Mouse (Mus musculus): ENCODE data around the gene Enox2.
"Not testable (repeated sequence)": the region's sequence is repeated elsewhere in the genome, so short reads cannot be mapped to it uniquely, and the experiment has no call there.

The Enox2 gene

GRCm38 (mm10) chrX:49287700-49288563 is at the start of gene Enox2:
Gene Enox2, minus strand, starts transcription at chrX:49288259.
- DNase-seq, result peak; percentile 87 to 90

DNA sequence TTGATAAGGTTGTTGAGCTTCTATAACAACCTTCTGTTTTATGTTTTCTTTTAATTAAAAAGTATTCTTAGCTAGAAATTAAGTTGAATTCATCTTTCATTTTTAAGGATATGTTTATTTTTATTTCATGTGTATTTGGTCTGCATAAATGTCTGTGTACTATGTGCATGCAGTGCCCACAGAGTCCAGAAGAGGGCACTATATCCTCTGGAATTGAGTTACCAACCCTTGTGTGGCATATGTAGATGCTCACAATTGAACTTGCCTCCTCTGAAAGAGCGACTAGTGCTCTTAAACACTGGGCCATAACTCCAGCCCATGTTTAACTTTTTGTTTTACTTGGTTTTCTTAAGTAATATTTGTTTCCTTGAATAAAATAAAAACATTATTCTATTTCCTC is 21.4 kb upstream of the Enox2 start:
- no peak for DNase-seq

- DNase-seq, result no peak
Observed at GRCm38 (mm10) chrX:49306659-49307058, 18.6 kb upstream of the Enox2 start.

DNA sequence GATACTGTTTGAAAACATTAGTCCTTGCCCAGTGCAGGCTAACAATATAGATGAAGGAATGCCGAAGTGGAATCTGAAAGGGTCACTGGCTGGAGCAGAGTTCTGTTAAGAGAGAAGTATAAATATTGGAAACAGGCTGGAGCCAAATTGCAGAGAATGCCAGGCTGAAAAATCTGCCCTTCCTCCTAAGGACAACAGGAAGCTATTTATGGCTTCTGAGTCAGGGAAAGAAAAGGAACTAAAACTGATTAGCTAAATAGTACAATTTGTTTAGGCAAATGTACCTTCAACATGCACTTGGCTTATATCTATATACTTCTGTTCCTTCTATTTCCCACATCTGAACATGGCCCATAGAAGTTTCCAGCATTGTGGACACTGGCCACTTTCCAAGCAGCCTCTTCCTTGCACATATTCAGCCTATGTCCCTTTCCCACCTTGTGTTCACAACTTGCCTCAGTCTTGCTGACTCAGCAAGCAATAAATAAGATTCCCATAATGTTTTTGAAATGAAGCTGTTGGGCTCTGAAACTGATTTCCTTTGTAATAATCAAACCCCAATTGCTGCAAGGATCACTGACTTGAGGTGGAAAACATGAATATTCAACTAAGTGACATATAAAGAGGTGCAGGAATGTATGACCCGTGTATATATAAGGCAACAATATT is 8.0 kb downstream of the Enox2 start:
- no peak for DNase-seq

- no peak for DNase-seq
Observed at GRCm38 (mm10) chrX:49273487-49274042, 14.5 kb downstream of the Enox2 start.

DNA sequence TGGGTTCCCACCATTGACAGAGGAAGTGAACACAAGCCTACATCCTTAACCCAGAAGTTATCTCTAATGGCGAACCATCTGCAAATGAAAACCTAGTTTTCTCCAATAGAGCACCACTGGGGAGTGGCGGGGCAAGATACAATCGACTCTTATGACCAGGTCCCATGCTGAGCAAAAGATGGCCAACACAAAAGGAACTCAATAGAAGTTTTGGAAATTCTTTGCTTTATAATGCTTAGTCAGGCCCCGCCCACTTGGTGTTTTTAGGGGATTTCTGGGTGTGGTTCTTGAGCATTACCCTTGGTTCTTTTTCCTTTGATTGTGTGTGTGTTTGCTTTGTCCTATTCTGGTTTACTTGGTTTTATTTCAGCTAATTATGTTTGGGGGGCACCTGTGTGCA is 37.2 kb downstream of the Enox2 start:
- no peak for DNase-seq

GRCm38 (mm10) chrX:49225792-49226426 is 62.1 kb downstream of the Enox2 start:
- no peak for DNase-seq

DNA sequence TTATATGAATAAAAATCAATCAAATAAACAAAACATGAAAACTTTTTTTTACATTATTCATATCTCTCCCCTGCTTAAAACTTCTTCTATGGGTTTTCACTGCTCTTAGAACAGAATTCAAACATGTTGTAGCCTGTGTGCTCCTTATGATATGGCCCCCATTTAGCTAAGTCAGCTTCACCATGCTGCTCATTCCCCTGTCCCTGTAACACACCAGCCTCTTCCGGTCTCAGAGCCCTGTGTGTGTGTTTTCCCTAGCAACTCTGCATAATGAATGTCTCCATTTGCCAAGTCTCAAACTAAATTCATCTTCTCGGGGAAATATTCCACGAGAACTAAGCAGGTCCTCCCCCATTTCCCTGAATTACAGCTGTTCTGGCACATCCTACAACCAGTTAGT is 71.6 kb downstream of the Enox2 start:
- DNase-seq, result no peak

DNA sequence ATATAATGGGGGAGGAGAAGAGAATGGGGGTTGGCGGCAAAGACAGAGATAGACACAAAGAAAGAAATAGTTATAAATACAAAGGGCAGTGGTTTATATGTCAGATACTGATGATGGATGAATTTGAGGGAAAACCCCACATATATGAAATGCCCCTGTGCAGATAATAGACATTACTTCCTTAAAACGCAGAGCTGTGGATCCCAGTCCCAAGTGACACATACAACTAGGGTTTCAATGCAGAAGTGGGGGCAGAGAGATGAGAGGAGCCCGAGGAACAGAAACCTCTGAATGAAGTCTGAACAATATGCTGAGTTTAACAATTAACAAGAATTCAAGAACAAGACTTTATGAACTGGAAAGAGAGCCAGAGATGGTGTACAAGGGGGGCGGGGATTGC is 91.7 kb downstream of the Enox2 start:
- DNase-seq, result no peak

- no peak for DNase-seq
Observed at GRCm38 (mm10) chrX:49181136-49181535, 106.9 kb downstream of the Enox2 start.

DNA sequence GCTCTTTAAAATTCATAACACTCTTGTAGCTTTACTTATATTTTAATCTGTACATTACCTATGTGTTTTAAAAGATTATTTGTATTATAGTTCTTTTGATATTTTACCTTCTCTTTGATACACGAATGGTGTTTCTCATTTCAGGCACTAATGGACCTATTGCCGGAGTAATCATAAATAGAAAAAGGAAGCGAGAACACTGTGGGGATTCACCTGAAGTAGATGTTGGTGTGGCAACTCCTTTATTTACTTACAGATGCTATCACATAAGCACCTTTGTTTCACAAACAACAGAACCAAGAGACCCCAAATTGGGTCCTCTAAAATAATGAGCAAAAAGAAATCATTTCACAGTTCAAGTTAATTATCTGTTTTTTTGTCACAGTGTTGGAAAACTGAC is 109.4 kb downstream of the Enox2 start:
- DNase-seq, result no peak

DNA sequence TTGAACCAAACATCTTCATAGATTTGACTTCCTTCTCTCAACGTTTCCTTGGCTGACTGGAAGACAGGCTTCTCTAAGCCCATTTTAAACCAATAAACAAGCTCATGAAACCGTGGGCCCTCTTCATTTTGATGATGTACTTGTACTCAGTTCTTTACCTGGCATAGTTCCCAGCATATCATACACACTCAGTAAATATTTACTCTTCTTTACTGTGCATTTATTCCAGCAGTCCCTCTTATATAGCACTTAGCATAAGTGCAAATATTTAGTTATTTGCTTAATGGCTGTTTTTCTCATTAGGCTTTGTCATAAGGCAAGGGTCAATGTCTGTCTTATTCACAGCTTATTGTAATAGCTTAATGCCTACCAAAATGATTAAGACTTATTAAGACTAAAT is 133.8 kb downstream of the Enox2 start:
- DNase-seq, result no peak

GRCm38 (mm10) chrX:49124774-49125429 is 163.2 kb downstream of the Enox2 start:
- no peak for DNase-seq

DNA sequence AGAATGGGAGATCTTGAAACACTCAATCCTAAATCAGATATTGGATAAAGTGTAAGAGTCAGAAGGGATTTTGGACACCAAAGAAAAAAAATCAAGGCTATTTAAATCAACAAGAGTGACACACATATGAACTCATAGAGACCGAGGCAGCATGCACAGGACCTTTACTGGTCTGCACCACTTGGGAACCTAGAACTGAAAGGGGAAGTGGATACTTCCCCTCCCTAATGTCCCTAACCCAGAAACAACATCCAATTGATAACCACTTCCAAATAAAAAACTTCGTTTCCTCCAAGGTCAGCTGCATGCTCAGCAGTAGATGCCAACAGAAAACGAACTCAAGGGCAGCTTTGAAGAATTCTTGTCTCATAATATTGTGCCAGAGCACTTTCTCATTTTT is 171.6 kb downstream of the Enox2 start:
- no peak for DNase-seq

DNA sequence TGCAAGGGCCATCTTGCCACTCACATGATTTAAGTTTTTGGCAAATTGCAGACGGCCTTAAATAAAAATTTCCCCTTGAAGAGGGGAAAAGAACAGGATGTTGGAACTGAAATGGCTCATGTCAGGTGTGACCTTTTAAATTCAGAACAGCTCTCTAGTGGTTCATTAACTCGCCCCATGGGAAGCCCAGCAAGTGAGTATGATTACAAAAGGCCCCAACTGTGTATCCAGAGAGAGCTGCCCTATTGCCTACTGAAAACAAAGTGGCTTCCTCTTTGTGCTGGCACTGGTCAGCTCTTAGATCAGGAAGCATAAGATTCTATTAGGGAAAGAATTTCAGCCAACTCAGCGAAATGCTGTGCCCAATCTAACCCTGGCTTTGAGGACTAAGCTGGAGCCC is 175.6 kb downstream of the Enox2 start:
- no peak for DNase-seq

DNA sequence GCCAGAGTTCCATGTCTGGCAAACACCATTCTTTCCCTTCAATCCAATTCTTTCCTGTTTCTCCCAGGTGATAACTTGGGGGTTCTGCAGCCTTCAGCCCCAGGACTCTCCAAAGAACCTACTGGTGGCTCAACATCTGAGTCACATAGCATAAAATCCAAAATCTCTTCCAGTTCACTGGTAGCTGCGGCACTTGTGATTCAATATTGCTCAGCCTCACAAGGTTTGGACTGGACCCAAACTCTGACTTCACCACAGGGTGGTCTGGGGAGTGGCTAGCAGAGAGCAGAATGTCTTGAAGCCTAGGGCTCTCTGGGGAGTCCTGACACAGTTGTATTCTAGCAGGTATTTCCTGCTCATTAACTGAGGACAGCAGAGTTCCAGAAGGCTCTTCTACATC is 187.5 kb downstream of the Enox2 start:
- DNase-seq, result not testable (repeated sequence)

DNA sequence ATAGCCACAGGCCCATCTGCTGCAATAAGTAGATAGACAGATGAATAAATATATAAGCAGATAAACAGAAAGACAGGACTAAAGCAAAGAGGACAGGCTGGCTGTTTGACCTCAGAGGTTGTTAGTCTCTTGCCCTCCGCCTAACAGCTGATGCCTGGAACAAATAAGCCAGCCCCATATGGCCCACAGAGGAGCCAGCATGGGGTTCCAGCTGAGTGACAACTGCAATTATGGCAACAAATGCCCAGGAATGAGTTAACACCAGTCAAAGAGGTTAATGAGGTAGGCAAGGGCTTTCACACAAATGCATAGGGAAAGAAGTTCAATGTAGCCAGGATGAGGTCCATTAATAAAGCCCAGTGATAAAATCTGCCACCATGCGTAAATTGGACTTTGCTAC is 191.8 kb downstream of the Enox2 start:
- DNase-seq, result no peak

- DNase-seq, result no peak
Observed at GRCm38 (mm10) chrX:49075055-49075454, 213.0 kb downstream of the Enox2 start.

- no peak for DNase-seq
Observed at GRCm38 (mm10) chrX:49073563-49073962, 214.5 kb downstream of the Enox2 start.

GRCm38 (mm10) chrX:49045118-49045517 is 242.9 kb downstream of the Enox2 start:
- DNase-seq, result no peak

- DNase-seq, result no peak
Observed at GRCm38 (mm10) chrX:49009746-49010145, 278.3 kb downstream of the Enox2 start.

DNA sequence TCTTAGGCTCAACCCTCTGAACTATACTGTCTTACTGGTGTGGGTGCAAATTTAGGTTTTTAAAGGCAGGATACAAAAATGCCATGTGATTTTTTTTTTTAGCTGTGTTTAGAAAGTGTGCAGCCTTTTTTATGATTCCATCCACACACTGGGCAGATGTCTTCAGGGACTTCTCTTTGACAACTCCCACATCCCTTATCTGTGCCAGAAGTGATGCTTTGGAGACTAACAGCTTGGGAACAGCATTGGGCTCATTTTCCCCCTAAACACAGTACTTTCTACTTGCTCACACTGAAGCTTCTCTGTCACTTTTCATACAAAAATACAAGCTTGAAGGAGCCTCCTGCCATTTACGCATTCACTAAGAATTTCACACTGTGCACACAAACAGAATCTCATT is 282.4 kb downstream of the Enox2 start:
- DNase-seq, result no peak

DNA sequence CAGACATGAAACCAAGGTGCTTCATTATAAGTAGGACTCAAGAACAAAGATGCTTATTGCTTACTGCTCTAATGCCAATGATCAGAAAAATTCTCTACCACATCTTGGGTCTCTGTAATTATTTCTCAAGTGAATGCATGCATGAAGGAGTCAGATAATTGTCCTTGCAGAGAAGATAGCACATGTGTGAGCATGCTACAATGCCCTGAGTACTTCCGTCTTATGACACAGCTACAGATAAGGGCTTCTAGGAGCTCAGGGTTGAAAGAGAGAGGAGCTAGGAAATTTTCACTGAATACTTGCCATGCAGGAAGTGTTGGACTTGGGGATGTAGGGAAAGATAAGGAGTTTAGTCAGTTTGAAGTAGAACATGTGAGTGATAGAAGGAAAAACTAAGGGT is 285.2 kb downstream of the Enox2 start:
- no peak for DNase-seq
